Mouse (Mus musculus) lung, postnatal 0 days (tissue): ENCODE data around the gene Nudt6.
A peak's percentile ranks its signal among the peaks of the same experiment; 100 is the strongest.

Experiments
- CTCF ChIP-seq: IDR thresholded peaks from 2 replicates; pipeline ENCODE4 v1.5.1; 2016; ENCODE audit warnings: antibody characterized with exemption, mild to moderate bottlenecking
- EP300 ChIP-seq: IDR thresholded peaks from 2 replicates; pipeline ENCODE4 v1.6.1; 2016; ENCODE audit warnings: antibody characterized with exemption, mild to moderate bottlenecking, control low read depth

DNA sequence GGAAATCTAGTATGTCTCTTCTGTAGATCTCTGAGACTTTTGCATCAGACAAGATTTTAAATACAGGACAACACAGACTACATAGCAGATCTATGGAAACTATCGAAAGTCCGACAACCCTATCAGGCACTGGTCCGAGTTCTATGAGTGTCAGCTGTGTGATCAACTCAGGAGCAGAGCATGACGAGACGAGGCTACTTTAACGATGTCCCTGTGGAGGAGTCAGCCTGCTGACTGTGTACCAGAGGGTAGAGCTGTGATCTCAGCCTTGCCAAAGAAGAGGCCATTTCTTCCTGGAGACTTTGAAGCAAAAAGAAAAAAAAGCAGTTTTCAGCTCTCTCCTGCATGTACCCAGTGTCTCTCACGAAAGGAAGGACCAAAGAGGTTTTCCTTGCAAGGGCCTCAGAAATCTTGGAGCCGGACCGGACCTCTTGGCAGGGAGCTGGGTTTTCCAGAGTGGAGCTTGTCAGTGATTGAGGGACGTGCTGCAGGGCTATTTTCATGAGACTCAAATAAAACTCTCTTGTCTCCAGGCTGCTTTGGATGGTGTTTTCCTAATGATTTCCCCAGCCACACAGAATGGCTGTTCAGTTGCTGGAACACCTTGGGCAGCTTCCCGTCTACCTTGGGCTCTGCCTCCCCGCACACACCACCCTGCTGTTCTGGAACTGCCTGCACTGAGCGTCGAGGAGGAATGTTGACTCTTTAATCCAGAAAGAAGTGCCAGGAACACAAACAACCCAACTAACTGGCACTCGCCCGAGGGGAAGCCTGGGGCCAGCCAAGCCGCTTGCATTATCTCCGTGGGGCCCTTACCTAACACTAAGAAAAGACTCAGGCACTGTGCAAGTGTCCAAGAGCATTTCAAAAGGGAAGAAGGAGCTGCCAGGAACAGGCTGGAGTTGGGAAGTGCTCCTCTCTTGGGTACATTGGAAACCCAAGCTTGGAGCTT, 39.8 kb downstream of the Nudt6 start:
- TF ChIP-seq CTCF (no peak), EP300 (peak; percentile 40; the same call in 1 of the 2 replicates)
